ENCODE assay signal across 13 mouse cellular contexts in the genomic region with DNA sequence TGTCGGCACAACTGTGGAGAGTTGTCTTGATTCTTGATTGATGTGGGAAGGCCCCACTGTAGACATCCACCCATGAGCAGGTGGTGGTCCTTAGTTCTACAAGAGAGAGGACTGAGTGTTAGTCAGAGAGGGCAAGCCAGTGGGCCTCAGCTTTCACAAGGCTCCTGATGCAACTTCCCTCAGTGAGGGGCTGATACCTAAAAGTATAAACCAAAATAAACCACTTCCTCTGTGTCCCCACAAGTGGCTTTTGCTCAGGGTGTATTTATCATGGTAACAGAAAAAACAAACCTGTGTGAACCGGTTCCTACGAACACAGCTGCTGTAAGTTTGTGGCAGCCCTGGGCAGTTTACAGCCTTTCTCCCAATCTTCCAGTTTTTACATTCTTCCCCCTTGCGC. TPM values are rescaled to one million over a fixed set of nuclear protein-coding genes. Genes with fewer than 3 reads are reported as not detected.
DNase-seq lines count a peak whose midpoint lies in the region; ATAC-seq and TF ChIP-seq lines count a peak whose summit lies in the region.
"Had no signal": no experiment of that assay in that cellular context is flagged by ENCODE, and none has a peak within 500 bp of the region (broad histone marks: within the 10 kb centered on the region; RNA-seq: fewer than 3 reads in every experiment).

No protein-coding gene starts in this region.

- ATAC-seq in liver, embryonic 14.5 days (ENCODE audit: insufficient read depth), result no peak
- ATAC-seq in midbrain, embryonic 11.5 days (ENCODE audit: low FRiP score), result no peak
- ATAC-seq: Patski had no signal

- peaks cover 31 to 44% of the 10 kb centered on the region in 2 experiments for H3K4me1 ChIP-seq in MEL (ENCODE audit: control insufficient read depth in 1 of 2, insufficient read depth in 2 of 2, low read length in 2 of 2)
- peaks cover 18 to 39% of the 10 kb centered on the region in 2 experiments for H3K4me1 ChIP-seq in liver, embryonic 14.5 days (replicated peaks; ENCODE audit: control insufficient read depth in 2 of 2, insufficient read depth in 2 of 2, low read length in 1 of 2)
- H3K4me1 ChIP-seq in small intestine, adult 2 months (ENCODE audit: control insufficient read depth, insufficient read depth, insufficient read length, low read length), result peaks cover 41% of the 10 kb centered on the region
- no peaks in the 10 kb centered on the region for H3K4me1 ChIP-seq in midbrain, embryonic 11.5 days (ENCODE audit: control insufficient read depth, insufficient read depth, low read length)

- DNase-seq in B cell, adult 2 months, result peak; percentile 64 to 67
- DNase-seq in MEL (ENCODE audit: low read depth, low spot score), result peak; percentile 88
- no peak for DNase-seq in liver, embryonic 14.5 days (ENCODE audit: low read depth in 3 of 3, low spot score in 3 of 3)
- DNase-seq in adipocyte (ENCODE audit: low spot score), result no peak
- DNase-seq in adrenal gland, postnatal 4 days (ENCODE audit: low spot score in 2 of 2), result no peak
- no peak for DNase-seq in midbrain, embryonic 11.5 days (ENCODE audit: low spot score, missing footprints)
- no peak for DNase-seq in heart, adult 9 months (ENCODE audit: low spot score in 2 of 2)
- DNase-seq: cerebellum, adult 9-11 months; retina, postnatal 1 day had no signal

- 50% methylated on average over 4 of the region's 4 CpGs for WGBS in liver, embryonic 14.5 days (ENCODE audit: insufficient replicate concordance)
- 18% methylated on average over 4 of the region's 4 CpGs for WGBS in small intestine, adult 2 months
- 88% methylated on average over 4 of the region's 4 CpGs for WGBS in midbrain, embryonic 11.5 days

- peak overlapping the region; percentile 76 for H3K9ac ChIP-seq in MEL (ENCODE audit: control insufficient read depth, low read depth, low read length, poor library complexity, severe bottlenecking)
- H3K9ac ChIP-seq in liver, embryonic 14.5 days (replicated peaks), result no peak overlapping the region
- H3K9ac ChIP-seq in midbrain, embryonic 11.5 days (ENCODE audit: low read length), result no peak overlapping the region
- H3K9ac ChIP-seq: heart, embryonic 12.5 days had no signal

- no peaks in the 10 kb centered on the region; the same call in 1 of the 2 replicates for H3K79me2 ChIP-seq in MEL (ENCODE audit: control insufficient read depth, insufficient read depth, low read length, poor library complexity)

- TF ChIP-seq POLR2A in MEL (IDR thresholded peaks at IDR 0.05; ENCODE audit: control insufficient read depth in 1 of 2, insufficient read depth in 1 of 2, low read depth in 1 of 2, low read length in 2 of 2, poor library complexity in 1 of 2), result peak in 1 of 2 experiments; percentile 48; a peak in 2 of 4 replicates
- no peak for TF ChIP-seq POLR2A in small intestine, adult 2 months (IDR thresholded peaks at IDR 0.05; ENCODE audit: low read depth, low read length)

- H3K9me3 ChIP-seq in MEL (replicated peaks; ENCODE audit: insufficient read depth, low read length), result no peaks in the 10 kb centered on the region
- H3K9me3 ChIP-seq in liver, embryonic 14.5 days (ENCODE audit: control insufficient read depth, low read length), result no peaks in the 10 kb centered on the region
- H3K9me3 ChIP-seq in midbrain, embryonic 11.5 days (ENCODE audit: control insufficient read depth, low read length), result no peaks in the 10 kb centered on the region
- H3K9me3 ChIP-seq: heart, embryonic 12.5 days had no signal

- peak overlapping the region; percentile 96 for H3K27ac ChIP-seq in MEL (ENCODE audit: control insufficient read depth, low read depth, low read length)
- H3K27ac ChIP-seq in liver, embryonic 14.5 days, result no peak overlapping the region
- H3K27ac ChIP-seq in small intestine, adult 2 months (ENCODE audit: insufficient read depth, low read depth, low read length), result peak overlapping the region; percentile 100
- no peak overlapping the region for H3K27ac ChIP-seq in midbrain, embryonic 11.5 days (ENCODE audit: low read depth, low read length)
- H3K27ac ChIP-seq: layer of hippocampus, adult 2 months had no signal

- H3K4me3 ChIP-seq in MEL (ENCODE audit: control insufficient read depth in 1 of 2, insufficient read depth in 1 of 2, low read depth in 2 of 2, low read length in 2 of 2), result peak overlapping the region; percentile 43 to 55
- no peak overlapping the region for H3K4me3 ChIP-seq in liver, embryonic 14.5 days (ENCODE audit: insufficient read depth in 1 of 2, low read depth in 2 of 2, low read length in 2 of 2)
- no peak overlapping the region for H3K4me3 ChIP-seq in small intestine, adult 2 months (ENCODE audit: low read depth, low read length)
- no peak overlapping the region for H3K4me3 ChIP-seq in midbrain, embryonic 11.5 days (ENCODE audit: low read depth, low read length)
- H3K4me3 ChIP-seq: heart, embryonic 12.5 days; layer of hippocampus, adult 2 months had no signal

- H3K27me3 ChIP-seq in MEL (ENCODE audit: control insufficient read depth in 1 of 2, insufficient read depth in 2 of 2, low read length in 2 of 2), result no peaks in the 10 kb centered on the region
- H3K27me3 ChIP-seq in liver, embryonic 14.5 days (ENCODE audit: control insufficient read depth, insufficient read depth, low read length), result no peaks in the 10 kb centered on the region
- no peaks in the 10 kb centered on the region for H3K27me3 ChIP-seq in small intestine, adult 2 months (ENCODE audit: control insufficient read depth, insufficient read depth, low read length)
- no peaks in the 10 kb centered on the region for H3K27me3 ChIP-seq in midbrain, embryonic 11.5 days (ENCODE audit: control insufficient read depth, insufficient read depth, low read length)
- H3K27me3 ChIP-seq: heart, embryonic 12.5 days; Patski had no signal

- TF ChIP-seq EP300 in MEL (IDR thresholded peaks at IDR 0.05; ENCODE audit: low read depth in 1 of 2, low read length in 2 of 2), result peak; percentile 63 to 77
- no peak for TF ChIP-seq EP300 in liver, embryonic 14.5 days (IDR thresholded peaks at IDR 0.05; ENCODE audit: low read depth)

- peak overlapping the region; percentile 47; the same call in 1 of the 2 replicates for H3K4me2 ChIP-seq in liver, embryonic 14.5 days (ENCODE audit: low read depth)
- no peak overlapping the region for H3K4me2 ChIP-seq in midbrain, embryonic 11.5 days
- H3K4me2 ChIP-seq: heart, embryonic 12.5 days had no signal

- H3K36me3 ChIP-seq in MEL (ENCODE audit: control insufficient read depth in 1 of 2, insufficient read depth in 2 of 2, low read length in 2 of 2), result peaks cover 0 to 41% of the 10 kb centered on the region in 2 experiments; a peak in 2 of 4 replicates
- no peaks in the 10 kb centered on the region for H3K36me3 ChIP-seq in liver, embryonic 14.5 days (replicated peaks; ENCODE audit: control insufficient read depth, insufficient read depth, low read depth)
- H3K36me3 ChIP-seq in small intestine, adult 2 months (ENCODE audit: control insufficient read depth, insufficient read depth, low read length), result peaks cover 5% of the 10 kb centered on the region
- no peaks in the 10 kb centered on the region for H3K36me3 ChIP-seq in midbrain, embryonic 11.5 days (ENCODE audit: control insufficient read depth, insufficient read depth, low read length)
- H3K36me3 ChIP-seq: heart, embryonic 12.5 days had no signal

- TF ChIP-seq RAD21 in MEL (IDR thresholded peaks at IDR 0.05; ENCODE audit: low read depth, low read length), result no peak

- TF ChIP-seq CTCF in MEL (IDR thresholded peaks at IDR 0.05 in 2 of 3, conservative IDR thresholded peaks at IDR 0.05 in 1 of 3; ENCODE audit: control insufficient read depth in 1 of 3, insufficient read depth in 1 of 3, low read depth in 2 of 3, low read length in 3 of 3, poor library complexity in 1 of 3, severe bottlenecking in 1 of 3), result no peak
- no peak for TF ChIP-seq CTCF in liver, embryonic 14.5 days (IDR thresholded peaks at IDR 0.05; ENCODE audit: low read depth)
- no peak for TF ChIP-seq CTCF in small intestine, adult 2 months (IDR thresholded peaks at IDR 0.05; ENCODE audit: extremely low read depth, insufficient read length, insufficient replicate concordance, low read depth, low read length)

RNA-seq across cellular contexts. Expression of a gene that starts 15.6 kb away (rescaled TPM):
- total RNA-seq in MEL (2012; rRNA removed), result 41.5 and 42.4 TPM in 2 replicates
- 10 to 100 TPM in 1 of 2 experiments, not detected in 1; 60.4 TPM for polyA plus RNA-seq in MEL (2012; ENCODE audit: insufficient read depth in 1 of 2, insufficient read length in 2 of 2, low read depth in 1 of 2, low replicate concordance in 2 of 2, missing spikeins in 1 of 2)
- polyA plus RNA-seq in liver, embryonic 14.5 days (2012; rRNA removed), result 20.9 and 25.0 TPM in 2 replicates
- polyA plus RNA-seq in liver, embryonic 14.5 days (2014; fragmentation: Nextera tagmentation; extraction: Ambion mirVana), result 22.9 and 29.9 TPM in 2 replicates
- polyA plus RNA-seq in small intestine, adult 2 months (2012; rRNA removed), result 59.8 and 117 TPM in 2 replicates
- total RNA-seq in adrenal gland, postnatal 4 days (2021), result 100 to 1,000 TPM; 109 to 112 TPM
- 43.1 and 49.7 TPM in 2 replicates for polyA plus RNA-seq in midbrain, embryonic 11.5 days (2014; fragmentation: Nextera tagmentation; extraction: Ambion mirVana)

RNA-seq across cellular contexts. Expression of a gene that starts 28.5 kb away (rescaled TPM):
- 23.7 and 24.6 TPM in 2 replicates for total RNA-seq in MEL (2012; rRNA removed)
- 10 to 100 TPM; 65.8 to 66.0 TPM for polyA plus RNA-seq in MEL (2012; ENCODE audit: insufficient read depth in 1 of 2, insufficient read length in 2 of 2, low read depth in 1 of 2, low replicate concordance in 2 of 2, missing spikeins in 1 of 2)
- polyA plus RNA-seq in liver, embryonic 14.5 days (2012; rRNA removed), result 9.9 and 10.4 TPM in 2 replicates
- 14.6 and 17.1 TPM in 2 replicates for polyA plus RNA-seq in liver, embryonic 14.5 days (2014; fragmentation: Nextera tagmentation; extraction: Ambion mirVana)
- 228 and 484 TPM in 2 replicates for polyA plus RNA-seq in small intestine, adult 2 months (2012; rRNA removed)
- 10 to 100 TPM; 10.6 to 11.7 TPM for total RNA-seq in adrenal gland, postnatal 4 days (2021)
- polyA plus RNA-seq in midbrain, embryonic 11.5 days (2014; fragmentation: Nextera tagmentation; extraction: Ambion mirVana), result 8.1 and 9.4 TPM in 2 replicates

RNA-seq across cellular contexts. Expression of a gene that starts 43.9 kb away (rescaled TPM):
- 0.75 and 1.1 TPM in 2 replicates for total RNA-seq in MEL (2012; rRNA removed)
- 1 to 10 TPM in 1 of 2 experiments, not detected in 1; 1.3 TPM for polyA plus RNA-seq in MEL (2012; ENCODE audit: insufficient read depth in 1 of 2, insufficient read length in 2 of 2, low read depth in 1 of 2, low replicate concordance in 2 of 2, missing spikeins in 1 of 2)
- polyA plus RNA-seq in liver, embryonic 14.5 days (2012; rRNA removed), result 1.5 and 1.7 TPM in 2 replicates
- 0.75 and 1.3 TPM in 2 replicates for polyA plus RNA-seq in liver, embryonic 14.5 days (2014; fragmentation: Nextera tagmentation; extraction: Ambion mirVana)
- 0.56 and 0.85 TPM in 2 replicates for polyA plus RNA-seq in small intestine, adult 2 months (2012; rRNA removed)
- 1 to 10 TPM; 1.6 to 3.0 TPM for total RNA-seq in adrenal gland, postnatal 4 days (2021)
- 0.51 and 0.58 TPM in 2 replicates for polyA plus RNA-seq in midbrain, embryonic 11.5 days (2014; fragmentation: Nextera tagmentation; extraction: Ambion mirVana)

RNA-seq across cellular contexts. Expression of a gene that starts 53.4 kb away (rescaled TPM):
- 16.9 and 18.3 TPM in 2 replicates for total RNA-seq in MEL (2012; rRNA removed)
- 10 to 100 TPM in 1 of 2 experiments, not detected in 1; 44.6 TPM for polyA plus RNA-seq in MEL (2012; ENCODE audit: insufficient read depth in 1 of 2, insufficient read length in 2 of 2, low read depth in 1 of 2, low replicate concordance in 2 of 2, missing spikeins in 1 of 2)
- 6.9 and 7.7 TPM in 2 replicates for polyA plus RNA-seq in liver, embryonic 14.5 days (2012; rRNA removed)
- 3.4 and 4.8 TPM in 2 replicates for polyA plus RNA-seq in liver, embryonic 14.5 days (2014; fragmentation: Nextera tagmentation; extraction: Ambion mirVana)
- polyA plus RNA-seq in small intestine, adult 2 months (2012; rRNA removed), result 8.8 and 10.4 TPM in 2 replicates
- 10 to 100 TPM; 34.7 to 45.3 TPM for total RNA-seq in adrenal gland, postnatal 4 days (2021)
- polyA plus RNA-seq in midbrain, embryonic 11.5 days (2014; fragmentation: Nextera tagmentation; extraction: Ambion mirVana), result 25.8 and 28.2 TPM in 2 replicates

RNA-seq across cellular contexts. Expression of a gene that starts 59.0 kb away (rescaled TPM):
- total RNA-seq in MEL (2012; rRNA removed), result 24.1 and 30.5 TPM in 2 replicates
- polyA plus RNA-seq in MEL (2012; ENCODE audit: insufficient read depth in 1 of 2, insufficient read length in 2 of 2, low read depth in 1 of 2, low replicate concordance in 2 of 2, missing spikeins in 1 of 2), result 100 to 1,000 TPM in 1 of 2 experiments, not detected in 1; 107 TPM
- polyA plus RNA-seq in liver, embryonic 14.5 days (2012; rRNA removed), result 35.9 and 38.6 TPM in 2 replicates
- 11.2 and 15.0 TPM in 2 replicates for polyA plus RNA-seq in liver, embryonic 14.5 days (2014; fragmentation: Nextera tagmentation; extraction: Ambion mirVana)
- 24.0 and 35.3 TPM in 2 replicates for polyA plus RNA-seq in small intestine, adult 2 months (2012; rRNA removed)
- 100 to 1,000 TPM; 111 to 126 TPM for total RNA-seq in adrenal gland, postnatal 4 days (2021)
- 130 and 138 TPM in 2 replicates for polyA plus RNA-seq in midbrain, embryonic 11.5 days (2014; fragmentation: Nextera tagmentation; extraction: Ambion mirVana)

Comparison
In these comparisons a context has a peak if more than half of its experiments do, and no peak if none do; other contexts are left out.
1. DNase-seq: peak in B cell, adult 2 months (2 of 2) and MEL (single experiment); none in liver, embryonic 14.5 days (0 of 3), adipocyte (single experiment), adrenal gland, postnatal 4 days (0 of 2), midbrain, embryonic 11.5 days (single experiment) and heart, adult 9 months (0 of 2).
2. H3K27ac ChIP-seq: peak in MEL (single experiment) and small intestine, adult 2 months (single experiment); none in liver, embryonic 14.5 days (single experiment) and midbrain, embryonic 11.5 days (single experiment).
3. H3K4me3 ChIP-seq: peak in MEL (2 of 2); none in liver, embryonic 14.5 days (0 of 2), small intestine, adult 2 months (single experiment) and midbrain, embryonic 11.5 days (single experiment).